Mouse (Mus musculus): ENCODE results near the gene Kbtbd3. TPM values are rescaled to one million over a fixed set of nuclear protein-coding genes. Genes with fewer than 3 reads are reported as not detected.

Gene Kbtbd3
- polyA plus RNA-seq, 1 experiment from 2014 or later, result 3.0 TPM

GRCm38 (mm10) chr9:4315746-4316145, 6.1 kb downstream of the Kbtbd3 start:
- 0 out of 2 replicates have a peak, but pooled peaks cover 3% of the 10 kb centered on the region for H3K36me3 ChIP-seq
- no peak overlapping the region for H3K4me2 ChIP-seq
- ATAC-seq (ENCODE audit: low read depth) (no peak), DNase-seq (no peak)
- H3K4me3 ChIP-seq (replicated peaks), result no peak overlapping the region
- H3K9ac ChIP-seq, result no peak overlapping the region
- H3K9me3 ChIP-seq (replicated peaks), result no peaks in the 10 kb centered on the region
- H3K4me1 ChIP-seq (replicated peaks), result peaks cover 11% of the 10 kb centered on the region
- 71% methylated on average over 2 of the region's 2 CpGs for WGBS (ENCODE audit: insufficient replicate concordance)
- no peaks in the 10 kb centered on the region for H3K27me3 ChIP-seq
- H3K27ac ChIP-seq, result no peak overlapping the region

- H3K27ac ChIP-seq, result no peak overlapping the region
- no peak overlapping the region for H3K4me2 ChIP-seq
- H3K36me3 ChIP-seq, result 0 out of 2 replicates have a peak, but pooled peaks cover 5% of the 10 kb centered on the region
- no peaks in the 10 kb centered on the region for H3K27me3 ChIP-seq
- H3K9ac ChIP-seq, result no peak overlapping the region
- DNase-seq (no peak), ATAC-seq (ENCODE audit: low read depth) (no peak)
- 70% methylated on average over 6 of the region's 6 CpGs for WGBS (ENCODE audit: insufficient replicate concordance)
- no peaks in the 10 kb centered on the region for H3K4me1 ChIP-seq (replicated peaks)
- no peaks in the 10 kb centered on the region for H3K9me3 ChIP-seq (replicated peaks)
- no peak overlapping the region for H3K4me3 ChIP-seq (replicated peaks)
These were observed 9.5 kb downstream of the Kbtbd3 start for GRCm38 (mm10) chr9:4318939-4319721.

- no peak for DNase-seq
- H3K9ac ChIP-seq, result no peak overlapping the region
- no peaks in the 10 kb centered on the region for H3K4me1 ChIP-seq (replicated peaks)
- WGBS (ENCODE audit: insufficient replicate concordance), result 67% methylated on average over 1 of the region's 1 CpGs
- H3K9me3 ChIP-seq (replicated peaks), result no peaks in the 10 kb centered on the region
- H3K27ac ChIP-seq, result no peak overlapping the region
- no peak for ATAC-seq (ENCODE audit: low read depth)
- no peaks in the 10 kb centered on the region for H3K36me3 ChIP-seq
- H3K4me2 ChIP-seq, result no peak overlapping the region
- H3K4me3 ChIP-seq (replicated peaks), result no peak overlapping the region
- no peaks in the 10 kb centered on the region for H3K27me3 ChIP-seq
These were observed 43.5 kb downstream of the Kbtbd3 start for GRCm38 (mm10) chr9:4353163-4353562.

- Histone ChIP-seq H3K9ac (peak within 1 kb of the TSS; percentile 71), H3K36me3 (no peaks in the 10 kb centered on the region), H3K9me3 (replicated peaks) (no peaks in the 10 kb centered on the region), H3K4me2 (peak within 1 kb of the TSS; percentile 77), H3K4me1 (replicated peaks) (peaks cover 10% of the 10 kb centered on the region), H3K4me3 (replicated peaks) (peak within 1 kb of the TSS; percentile 76), H3K27ac (peak within 1 kb of the TSS; percentile 39; the same call in 1 of the 2 replicates), H3K27me3 (no peaks in the 10 kb centered on the region)
- peak; percentile 99 for ATAC-seq (ENCODE audit: low read depth)
- DNase-seq, result peak; percentile 93
- 2% methylated on average over 31 of the region's 31 CpGs for WGBS (ENCODE audit: insufficient replicate concordance)
These were observed 66.4 kb downstream of the Kbtbd3 start, which contains the start of gene Msantd4 for GRCm38 (mm10) chr9:4375828-4376639. TSS of gene Msantd4 (plus strand) at chr9:4376562.

- H3K9me3 ChIP-seq (replicated peaks), result no peaks in the 10 kb centered on the region
- no peak for DNase-seq
- peak; percentile 45 for ATAC-seq (ENCODE audit: low read depth)
- under 1% methylated on average over 15 of the region's 15 CpGs for WGBS (ENCODE audit: insufficient replicate concordance)
- peak overlapping the region; percentile 76 for H3K4me3 ChIP-seq (replicated peaks)
- H3K4me1 ChIP-seq (replicated peaks), result peaks cover 10% of the 10 kb centered on the region
- H3K4me2 ChIP-seq, result peak overlapping the region; percentile 77
- H3K27me3 ChIP-seq, result no peaks in the 10 kb centered on the region
- H3K36me3 ChIP-seq, result no peaks in the 10 kb centered on the region
- peak overlapping the region; percentile 39; the same call in 1 of the 2 replicates for H3K27ac ChIP-seq
- peak overlapping the region; percentile 71 for H3K9ac ChIP-seq
These were observed 67.0 kb downstream of the Kbtbd3 start for GRCm38 (mm10) chr9:4376640-4377120.

Small RNA genes within 50 kb of the gene (microRNA-seq; reads per million reads assigned to microRNA genes)
- not detected for gene Gm22195
- not detected for gene Gm23992

Other genes with a start within 250 kb of the Kbtbd3 start
- 23.0 and 30.1 TPM in 2 replicates for gene Aasdhppt, start 362 bp upstream of the Kbtbd3 start, polyA plus RNA-seq (2015; fragmentation: Nextera tagmentation; extraction: Ambion mirVana)
- gene Msantd4, start 66.7 kb downstream of the Kbtbd3 start, polyA plus RNA-seq (2015; fragmentation: Nextera tagmentation; extraction: Ambion mirVana), result 9.6 and 12.3 TPM in 2 replicates

All from liver, embryonic 13.5 days (tissue).